Mouse (Mus musculus) lung, embryonic 14.5 days (tissue): ENCODE results near the gene Cadps2. TPM values are rescaled to one million over a fixed set of nuclear protein-coding genes. Genes with fewer than 3 reads are reported as not detected.
A peak's percentile ranks its signal among the peaks of the same experiment; 100 is the strongest.

ENCODE experiments used
- ATAC-seq: fragments of 200-750 bp; cut with Nextera tagmentation; 2 replicates; pipeline ENCODE4 v1.8.0; 2017; ENCODE audit warnings: mild to moderate bottlenecking, moderate TSS enrichment, moderate library complexity; ENCODE audit not compliant: insufficient read depth
- DNase-seq: peaks from one replicate; pipeline ENCODE4 v3.0.0-alpha.2; 2015
- H3K27ac ChIP-seq: fragments of 300-500 bp; sonication (generic); 2 replicates; pipeline ENCODE4 v1.5.1; 2014; ENCODE audit warnings: low read depth, mild to moderate bottlenecking, moderate library complexity
- H3K27me3 ChIP-seq: fragments of 300-500 bp; sonication (generic); 2 replicates; pipeline ENCODE4 v1.6.1; 2014; ENCODE audit warnings: low read length, control low read depth; ENCODE audit not compliant: insufficient read depth
- H3K36me3 ChIP-seq: fragments of 300-500 bp; sonication (generic); 2 replicates; pipeline ENCODE4 v1.6.1; 2014; ENCODE audit warnings: control low read depth; ENCODE audit not compliant: insufficient read depth
- H3K4me1 ChIP-seq: fragments of 300-500 bp; sonication (generic); 2 replicates; pipeline ENCODE4 v1.6.1; 2014; ENCODE audit warnings: antibody characterized with exemption, control low read depth; ENCODE audit not compliant: insufficient read depth
- H3K4me2 ChIP-seq: fragments of 300-500 bp; sonication (generic); 2 replicates; pipeline ENCODE4 v1.6.1; 2014; ENCODE audit warnings: mild to moderate bottlenecking
- H3K4me3 ChIP-seq: fragments of 300-500 bp; sonication (generic); 2 replicates; pipeline ENCODE4 v1.5.1; 2014; ENCODE audit warnings: low read depth, low read length
- H3K9ac ChIP-seq: fragments of 300-500 bp; sonication (generic); 2 replicates; pipeline ENCODE4 v1.6.1; 2014
- H3K9me3 ChIP-seq: fragments of 300-500 bp; sonication (generic); 2 replicates; pipeline ENCODE4 v1.6.1; 2016; ENCODE audit warnings: low read depth, low read length, control low read depth
- CTCF ChIP-seq: IDR thresholded peaks from 2 replicates; pipeline ENCODE4 v1.5.1; 2016; ENCODE audit warnings: antibody characterized with exemption, low read depth
- WGBS: fragments of 180-500 bp; shearing (Covaris S2); extraction: QIAGEN DNeasy Blood & Tissue Kit; methylation state at CpG from one replicate; pipeline ENCODE4 v1.1.7; 2014; 5-methylcytosine and 5-hydroxymethylcytosine counted together
- polyA plus RNA-seq: library from polyadenylated mRNA; unstranded; fragments of >200 nt; fragmentation: Nextera tagmentation; extraction: Ambion mirVana; gene quantifications from 2 replicates; pipeline ENCODE4 v1.2.1, GENCODE M21; 2014

Gene Cadps2
- polyA plus RNA-seq, 1 experiment from 2014 or later: 6.7 TPM

GRCm38 (mm10) chr6:23245545-23246011, 593.6 kb downstream of the Cadps2 start:
- no peaks in the 10 kb centered on the region for H3K4me1 ChIP-seq
- H3K9ac ChIP-seq: no peak overlapping the region
- no peak overlapping the region for H3K4me3 ChIP-seq
- ATAC-seq (no peak), DNase-seq (no peak)
- H3K9me3 ChIP-seq: no peaks in the 10 kb centered on the region
- peaks cover 93% of the 10 kb centered on the region for H3K27me3 ChIP-seq
- WGBS: 2% methylated on average over 23 of the region's 23 CpGs
- H3K36me3 ChIP-seq: no peaks in the 10 kb centered on the region
- no peak overlapping the region for H3K4me2 ChIP-seq
- H3K27ac ChIP-seq: no peak overlapping the region
- TF ChIP-seq CTCF: no peak

GRCm38 (mm10) chr6:23245121-23245520, 594.1 kb downstream of the Cadps2 start:
- ATAC-seq: no peak

GRCm38 (mm10) chr6:23243821-23244760, 595.1 kb downstream of the Cadps2 start:
- WGBS: 2% methylated on average over 15 of the region's 15 CpGs
- Histone ChIP-seq H3K36me3 (no peaks in the 10 kb centered on the region), H3K9me3 (no peaks in the 10 kb centered on the region), H3K4me1 (no peaks in the 10 kb centered on the region), H3K4me2 (no peak overlapping the region), H3K27me3 (peaks cover 78% of the 10 kb centered on the region), H3K9ac (no peak overlapping the region), H3K4me3 (no peak overlapping the region), H3K27ac (no peak overlapping the region)
- TF ChIP-seq CTCF: no peak
- no peak for ATAC-seq
- peak; percentile 28 for DNase-seq

More at GRCm38 (mm10) chr6:23245121-23245520, 594.1 kb downstream of the Cadps2 start:
- DNase-seq: no peak
- H3K9me3 ChIP-seq: no peaks in the 10 kb centered on the region
- H3K27ac ChIP-seq: no peak overlapping the region
- 19% methylated on average over 9 of the region's 9 CpGs for WGBS
- no peak overlapping the region for H3K9ac ChIP-seq
- no peak for TF ChIP-seq CTCF
- H3K4me3 ChIP-seq: no peak overlapping the region
- H3K4me2 ChIP-seq: no peak overlapping the region
- H3K4me1 ChIP-seq: no peaks in the 10 kb centered on the region
- peaks cover 89% of the 10 kb centered on the region for H3K27me3 ChIP-seq
- no peaks in the 10 kb centered on the region for H3K36me3 ChIP-seq

Other genes starting within 250 kb of the Cadps2 start
- 0.13 and 0.14 TPM in 2 replicates for gene Rnf133, start 189.1 kb downstream of the Cadps2 start, polyA plus RNA-seq
- not detected in 2 replicates for gene Rnf148, start 184.3 kb downstream of the Cadps2 start, polyA plus RNA-seq
- gene Tas2r118, start 130.6 kb upstream of the Cadps2 start, polyA plus RNA-seq: not detected in 2 replicates